ENCODE assay signal across 24 mouse cellular contexts in genomic region chr12:87652916-87653703, GRCm38 (mm10). TPM values are rescaled to one million over a fixed set of nuclear protein-coding genes. Genes with fewer than 3 reads are reported as not detected.
DNase-seq lines count a peak whose midpoint lies in the region; ATAC-seq and TF ChIP-seq lines count a peak whose summit lies in the region.
"Not testable (repeated sequence)": the region's sequence is repeated elsewhere in the genome, so short reads cannot be mapped to it uniquely, and the experiment has no call there.
"Had no signal": no experiment of that assay in that cellular context is flagged by ENCODE, and none has a peak within 500 bp of the region (broad histone marks: within the 10 kb centered on the region; RNA-seq: fewer than 3 reads in every experiment).

No protein-coding gene starts in this region.

- H3K4me2 ChIP-seq in liver, embryonic 11.5 days; liver, embryonic 12.5 days; liver, embryonic 13.5 days; liver, embryonic 14.5 days (ENCODE audit: low read depth); liver, embryonic 15.5 days; liver, embryonic 16.5 days (ENCODE audit: low read depth, low read length); liver, postnatal 0 days (ENCODE audit: low read depth, low read length): not testable (repeated sequence)

- not testable (repeated sequence) for TF ChIP-seq CTCF in G1E (IDR thresholded peaks at IDR 0.05; ENCODE audit: low read depth, low read length); liver, embryonic 14.5 days (IDR thresholded peaks at IDR 0.05; ENCODE audit: low read depth); liver, postnatal 0 days (IDR thresholded peaks at IDR 0.05; ENCODE audit: low read depth)

- H3K9me3 ChIP-seq in G1E (replicated peaks); liver, embryonic 11.5 days (ENCODE audit: control insufficient read depth, low read length); liver, embryonic 12.5 days (replicated peaks); liver, embryonic 13.5 days (replicated peaks); liver, embryonic 14.5 days (ENCODE audit: control insufficient read depth, low read length); liver, embryonic 15.5 days (replicated peaks); liver, embryonic 16.5 days (replicated peaks; ENCODE audit: control insufficient read depth, low read length); liver, postnatal 0 days (ENCODE audit: low read length): not testable (repeated sequence)

- H3K9ac ChIP-seq in liver, embryonic 11.5 days (ENCODE audit: low read depth, low read length); liver, embryonic 12.5 days; liver, embryonic 13.5 days; liver, embryonic 14.5 days (replicated peaks); liver, embryonic 15.5 days; liver, embryonic 16.5 days (ENCODE audit: low read depth, low read length); liver, postnatal 0 days (replicated peaks): not testable (repeated sequence)

- not testable (repeated sequence) for H3K4me3 ChIP-seq in G1E (ENCODE audit: low read depth, low read length); liver, embryonic 11.5 days (ENCODE audit: low read depth, low read length); liver, embryonic 12.5 days; liver, embryonic 13.5 days (replicated peaks); liver, embryonic 14.5 days (ENCODE audit: insufficient read depth in 1 of 2, low read depth in 2 of 2, low read length in 2 of 2); liver, embryonic 15.5 days (replicated peaks); liver, embryonic 16.5 days (ENCODE audit: low read depth, low read length); liver, postnatal 0 days (ENCODE audit: low read depth, low read length)

- H3K27ac ChIP-seq in liver, embryonic 11.5 days (ENCODE audit: low read depth, low read length); liver, embryonic 12.5 days; liver, embryonic 13.5 days; liver, embryonic 14.5 days; liver, embryonic 15.5 days (replicated peaks); liver, embryonic 16.5 days (ENCODE audit: low read length); liver, postnatal 0 days (ENCODE audit: low read depth): not testable (repeated sequence)

- ATAC-seq in G1E (ENCODE audit: extremely low read depth, insufficient number of reproducible peaks, low FRiP score, poor library complexity, severe bottlenecking), result peak; percentile 96
- ATAC-seq in liver, embryonic 11.5 days (replicated peaks; ENCODE audit: low FRiP score), result peak; percentile 71
- 0 out of 2 replicates have a peak, but pooled peaks have one; percentile 61 for ATAC-seq in liver, embryonic 12.5 days
- peak; percentile 77 for ATAC-seq in liver, embryonic 13.5 days (ENCODE audit: low read depth)
- peak; percentile 43; the same call in 1 of the 2 replicates for ATAC-seq in liver, embryonic 14.5 days (ENCODE audit: insufficient read depth)
- ATAC-seq in liver, embryonic 15.5 days (ENCODE audit: insufficient read depth), result peak; percentile 63
- ATAC-seq in liver, embryonic 16.5 days (ENCODE audit: low read depth), result peak; percentile 81
- ATAC-seq in liver, postnatal 0 days, result peak; percentile 85

- not testable (repeated sequence) for DNase-seq in G1E (ENCODE audit: low spot score); liver, embryonic 11.5 days (ENCODE audit: low spot score); liver, embryonic 13.5 days; liver, embryonic 14.5 days (ENCODE audit: low read depth in 3 of 3, low spot score in 3 of 3); liver, postnatal 0 days

- H3K36me3 ChIP-seq in G1E (replicated peaks); liver, embryonic 11.5 days (ENCODE audit: control insufficient read depth, insufficient read depth, low read length); liver, embryonic 12.5 days; liver, embryonic 13.5 days; liver, embryonic 14.5 days (replicated peaks; ENCODE audit: control insufficient read depth, insufficient read depth, low read depth); liver, embryonic 15.5 days (replicated peaks); liver, embryonic 16.5 days (ENCODE audit: control insufficient read depth, insufficient read depth); liver, postnatal 0 days (replicated peaks; ENCODE audit: insufficient read depth, low read length): not testable (repeated sequence)

- H3K27me3 ChIP-seq in G1E (ENCODE audit: insufficient read depth, low read length); liver, embryonic 11.5 days (replicated peaks; ENCODE audit: control insufficient read depth, insufficient read depth, low read length); liver, embryonic 12.5 days (replicated peaks); liver, embryonic 13.5 days; liver, embryonic 14.5 days (ENCODE audit: control insufficient read depth, insufficient read depth, low read length); liver, embryonic 15.5 days; liver, embryonic 16.5 days (ENCODE audit: control insufficient read depth, insufficient read depth, low read depth, low read length); liver, postnatal 0 days (ENCODE audit: insufficient read depth, low read length): not testable (repeated sequence)

- not testable (repeated sequence) for H3K4me1 ChIP-seq in G1E (ENCODE audit: insufficient read depth, low read depth, low read length); liver, embryonic 11.5 days (replicated peaks; ENCODE audit: control insufficient read depth, insufficient read depth, low read length); liver, embryonic 12.5 days; liver, embryonic 13.5 days (replicated peaks); liver, embryonic 14.5 days (replicated peaks; ENCODE audit: control insufficient read depth in 2 of 2, insufficient read depth in 2 of 2, low read length in 1 of 2); liver, embryonic 15.5 days (replicated peaks); liver, embryonic 16.5 days (ENCODE audit: control insufficient read depth, low read depth, low read length); liver, postnatal 0 days (ENCODE audit: insufficient read depth)

- not testable (repeated sequence) for TF ChIP-seq EP300 in liver, embryonic 14.5 days (IDR thresholded peaks at IDR 0.05; ENCODE audit: low read depth); liver, postnatal 0 days (IDR thresholded peaks at IDR 0.05; ENCODE audit: low read depth)

- WGBS in liver, embryonic 11.5 days, result 48% methylated on average over 1 of the region's 4 CpGs
- WGBS in liver, embryonic 12.5 days (ENCODE audit: insufficient replicate concordance), result 42% methylated on average over 2 of the region's 4 CpGs
- 33% methylated on average over 2 of the region's 4 CpGs for WGBS in liver, embryonic 13.5 days (ENCODE audit: insufficient replicate concordance)
- 32% methylated on average over 2 of the region's 4 CpGs for WGBS in liver, embryonic 14.5 days (ENCODE audit: insufficient replicate concordance)
- WGBS in liver, embryonic 15.5 days (ENCODE audit: insufficient replicate concordance), result 9% methylated on average over 2 of the region's 4 CpGs
- 25% methylated on average over 2 of the region's 4 CpGs for WGBS in liver, embryonic 16.5 days (ENCODE audit: insufficient replicate concordance)
- WGBS in liver, postnatal 0 days (ENCODE audit: insufficient replicate concordance), result 46% methylated on average over 2 of the region's 4 CpGs

RNA-seq across cellular contexts. Expression of gene Gm16381, which starts 8.7 kb away (rescaled TPM):
- total RNA-seq in G1E (2014; fragmentation: Nextera tagmentation) (not detected in 2 replicates), G1E (2017) (not detected in 2 replicates)
- not detected in 2 replicates for polyA plus RNA-seq in G1E (2012)
- polyA plus RNA-seq in liver, embryonic 11.5 days (2014; fragmentation: Nextera tagmentation; extraction: Ambion mirVana), result not detected in 2 replicates
- not detected in 2 replicates for polyA plus RNA-seq in liver, embryonic 12.5 days (2016; fragmentation: Nextera tagmentation; extraction: Ambion mirVana)
- not detected in 2 replicates for polyA plus RNA-seq in liver, embryonic 13.5 days (2015; fragmentation: Nextera tagmentation; extraction: Ambion mirVana)
- not detected in 2 replicates for polyA plus RNA-seq in liver, embryonic 14.5 days (2012; rRNA removed)
- polyA plus RNA-seq in liver, embryonic 14.5 days (2014; fragmentation: Nextera tagmentation; extraction: Ambion mirVana), result not detected in 2 replicates
- polyA plus RNA-seq in liver, embryonic 15.5 days (2015; fragmentation: Nextera tagmentation; extraction: Ambion mirVana), result not detected in 2 replicates
- not detected in 2 replicates for polyA plus RNA-seq in liver, embryonic 16.5 days (2015; fragmentation: Nextera tagmentation; extraction: Ambion mirVana)
- polyA plus RNA-seq in liver, postnatal 0 days (2015; fragmentation: Nextera tagmentation; extraction: Ambion mirVana), result not detected in 2 replicates
- total RNA-seq: adrenal gland, adult 18-20 months; adrenal gland, adult 2 months; adrenal gland, adult 8-10 months; adrenal gland, postnatal 10 days; adrenal gland, postnatal 14 days; adrenal gland, postnatal 25 days; adrenal gland, postnatal 36 days; adrenal gland, postnatal 4 days; CH12.LX; ES-E14; MEL had no signal
- polyA plus RNA-seq: activated CD4-positive, CD25-positive, alpha-beta regulatory T cell, adult 4 months; adrenal gland, adult 2 months; brain, embryonic 14.5 days; C2C12; CD4-positive, CD25-positive, alpha-beta regulatory T cell, adult 4 months; Patski had no signal

RNA-seq across cellular contexts. Expression of gene Gm4027, which starts 34.4 kb away (rescaled TPM):
- total RNA-seq in G1E (2014; fragmentation: Nextera tagmentation), result 2.1 and 2.5 TPM in 2 replicates
- 0.06 and 0.98 TPM in 2 replicates for total RNA-seq in G1E (2017)
- 0.08 and 0.16 TPM in 2 replicates for polyA plus RNA-seq in G1E (2012)
- polyA plus RNA-seq in liver, embryonic 11.5 days (2014; fragmentation: Nextera tagmentation; extraction: Ambion mirVana), result not detected in 2 replicates
- polyA plus RNA-seq in liver, embryonic 12.5 days (2016; fragmentation: Nextera tagmentation; extraction: Ambion mirVana), result not detected in 2 replicates
- not detected in 2 replicates for polyA plus RNA-seq in liver, embryonic 13.5 days (2015; fragmentation: Nextera tagmentation; extraction: Ambion mirVana)
- not detected in 2 replicates for polyA plus RNA-seq in liver, embryonic 14.5 days (2012; rRNA removed)
- polyA plus RNA-seq in liver, embryonic 14.5 days (2014; fragmentation: Nextera tagmentation; extraction: Ambion mirVana), result not detected in 2 replicates
- polyA plus RNA-seq in liver, embryonic 15.5 days (2015; fragmentation: Nextera tagmentation; extraction: Ambion mirVana), result 0.05 TPM in 1 of 2 replicates, not detected in the other
- not detected in 2 replicates for polyA plus RNA-seq in liver, embryonic 16.5 days (2015; fragmentation: Nextera tagmentation; extraction: Ambion mirVana)
- not detected in 2 replicates for polyA plus RNA-seq in liver, postnatal 0 days (2015; fragmentation: Nextera tagmentation; extraction: Ambion mirVana)
- total RNA-seq: adrenal gland, adult 18-20 months; adrenal gland, adult 2 months; adrenal gland, adult 8-10 months; adrenal gland, postnatal 10 days; adrenal gland, postnatal 14 days; adrenal gland, postnatal 25 days; adrenal gland, postnatal 36 days; adrenal gland, postnatal 4 days; MEL had no signal
- polyA plus RNA-seq: activated CD4-positive, CD25-positive, alpha-beta regulatory T cell, adult 4 months; adrenal gland, adult 2 months; brain, embryonic 14.5 days; CD4-positive, CD25-positive, alpha-beta regulatory T cell, adult 4 months had no signal

RNA-seq across cellular contexts. Expression of gene Oog1, which starts 50.6 kb away (rescaled TPM):
- not detected in 2 replicates for total RNA-seq in G1E (2014; fragmentation: Nextera tagmentation)
- total RNA-seq in G1E (2017), result 0.55 and 1.0 TPM in 2 replicates
- polyA plus RNA-seq in G1E (2012), result not detected in 2 replicates
- not detected in 2 replicates for polyA plus RNA-seq in liver, embryonic 11.5 days (2014; fragmentation: Nextera tagmentation; extraction: Ambion mirVana)
- not detected in 2 replicates for polyA plus RNA-seq in liver, embryonic 12.5 days (2016; fragmentation: Nextera tagmentation; extraction: Ambion mirVana)
- polyA plus RNA-seq in liver, embryonic 13.5 days (2015; fragmentation: Nextera tagmentation; extraction: Ambion mirVana), result not detected in 2 replicates
- not detected in 2 replicates for polyA plus RNA-seq in liver, embryonic 14.5 days (2012; rRNA removed)
- not detected in 2 replicates for polyA plus RNA-seq in liver, embryonic 14.5 days (2014; fragmentation: Nextera tagmentation; extraction: Ambion mirVana)
- polyA plus RNA-seq in liver, embryonic 15.5 days (2015; fragmentation: Nextera tagmentation; extraction: Ambion mirVana), result not detected in 2 replicates
- polyA plus RNA-seq in liver, embryonic 16.5 days (2015; fragmentation: Nextera tagmentation; extraction: Ambion mirVana), result not detected in 2 replicates
- polyA plus RNA-seq in liver, postnatal 0 days (2015; fragmentation: Nextera tagmentation; extraction: Ambion mirVana), result not detected in 2 replicates
- total RNA-seq: adrenal gland, adult 18-20 months; adrenal gland, adult 2 months; adrenal gland, adult 8-10 months; adrenal gland, postnatal 10 days; adrenal gland, postnatal 14 days; adrenal gland, postnatal 25 days; adrenal gland, postnatal 36 days; adrenal gland, postnatal 4 days; CH12.LX; MEL had no signal
- polyA plus RNA-seq: activated CD4-positive, CD25-positive, alpha-beta regulatory T cell, adult 4 months; adrenal gland, adult 2 months; brain, embryonic 14.5 days; CD4-positive, CD25-positive, alpha-beta regulatory T cell, adult 4 months had no signal

Comparison
In these comparisons a context has a peak if more than half of its experiments do, and no peak if none do; other contexts are left out.
1. ATAC-seq: peak in every context shown above with its lines; median percentile 96 in G1E; 85 in liver, postnatal 0 days; 81 in liver, embryonic 16.5 days; 77 in liver, embryonic 13.5 days; 71 in liver, embryonic 11.5 days; 63 in liver, embryonic 15.5 days; 61 in liver, embryonic 12.5 days; 43 in liver, embryonic 14.5 days.